Mouse (Mus musculus) liver, adult 2 months (tissue): ENCODE measurements around the gene Btbd18. TPM values are rescaled to one million over a fixed set of nuclear protein-coding genes. Genes with fewer than 3 reads are reported as not detected.
"Not testable (repeated sequence)": the region's sequence is repeated elsewhere in the genome, so short reads cannot be mapped to it uniquely, and the experiment has no call there.

Experiments
- DNase-seq: peaks from one replicate; pipeline ENCODE4 v3.0.0-alpha.2; 2011; ENCODE audit warnings: low read depth, low spot score; ENCODE audit errors: extremely low read depth
- H3K27ac ChIP-seq: fragments of 200-500 bp; replicated peaks from 2 replicates; pipeline ENCODE4 v1.5.1; 2012; ENCODE audit warnings: low read depth, mild to moderate bottlenecking, control low read depth, inconsistent platforms, low read length; ENCODE audit not compliant: insufficient read depth
- H3K27me3 ChIP-seq: fragments of 200-500 bp; 2 replicates; pipeline ENCODE4 v1.6.1; 2012; ENCODE audit warnings: mild to moderate bottlenecking, moderate library complexity, low read length, inconsistent platforms; ENCODE audit not compliant: control insufficient read depth, insufficient read depth
- H3K36me3 ChIP-seq: fragments of 200-500 bp; 2 replicates; pipeline ENCODE4 v1.6.1; 2012; ENCODE audit warnings: low read length, inconsistent platforms; ENCODE audit not compliant: control insufficient read depth, insufficient read depth
- H3K4me1 ChIP-seq: fragments of 200-500 bp; 2 replicates; pipeline ENCODE4 v1.6.1; 2011; ENCODE audit warnings: low read length; ENCODE audit not compliant: control insufficient read depth, insufficient read depth
- H3K4me3 ChIP-seq: fragments of 200-500 bp; 2 replicates; pipeline ENCODE4 v1.5.1; 2011; ENCODE audit warnings: low read depth, mild to moderate bottlenecking, control low read depth, low read length, moderate library complexity; ENCODE audit not compliant: insufficient read depth
- H3K79me2 ChIP-seq: fragments of 200-500 bp; 2 replicates; pipeline ENCODE4 v1.6.1; 2012; ENCODE audit warnings: inconsistent platforms, mild to moderate bottlenecking, low read length, moderate library complexity; ENCODE audit not compliant: control insufficient read depth, insufficient read depth
- H3K9ac ChIP-seq: fragments of 200-500 bp; 2 replicates; pipeline ENCODE4 v1.6.1; 2012; ENCODE audit warnings: low read depth, mild to moderate bottlenecking, control low read depth, inconsistent platforms, low read length
- CTCF ChIP-seq: fragments of 200-500 bp; IDR thresholded peaks from 2 replicates; pipeline ENCODE4 v1.5.1; 2011; ENCODE audit warnings: low read depth, low read length, control low read depth
- POLR2A ChIP-seq: fragments of 200-500 bp; IDR thresholded peaks from 2 replicates; pipeline ENCODE4 v1.6.1; 2011; ENCODE audit warnings: low read length, control low read depth; ENCODE audit not compliant: insufficient read depth; ENCODE audit errors: extremely low read depth
- WGBS: fragments of 180-500 bp; shearing (Covaris S2); methylation state at CpG from one replicate; pipeline ENCODE4 v1.1.7; 2018; 5-methylcytosine and 5-hydroxymethylcytosine counted together
- polyA plus RNA-seq: library from polyadenylated mRNA; depleted of rRNA; stranded (reverse); fragments of >200 nt; gene quantifications from 2 replicates; pipeline ENCODE4 v1.2.3, GENCODE M21; 2012
- total RNA-seq: library from RNA; depleted of rRNA; stranded (reverse); fragments of >200 nt; gene quantifications from 2 replicates; pipeline ENCODE4 v1.2.3, GENCODE M21; 2014

Gene Btbd18
- total and polyA plus RNA-seq, 2 experiments = not detected

DNA sequence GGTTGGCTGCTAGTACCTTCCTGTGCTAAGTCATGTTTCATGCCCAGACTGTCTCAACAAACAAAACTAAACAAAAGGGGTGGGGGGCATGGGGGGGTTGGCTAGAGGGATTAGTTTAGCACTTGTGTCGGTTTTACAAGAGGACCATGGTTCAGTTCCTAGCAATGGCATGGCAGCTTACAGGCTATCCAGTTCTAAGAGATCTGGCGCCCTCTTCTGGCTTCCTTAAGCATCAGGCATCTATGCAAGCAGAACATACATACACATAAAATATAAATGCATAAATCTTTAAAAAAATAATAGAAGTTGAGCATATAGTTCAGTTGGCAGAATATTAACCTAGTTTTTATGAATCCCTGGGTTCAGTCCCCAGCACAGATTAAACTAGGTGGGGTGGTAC, 4.0 kb downstream of the Btbd18 start:
- peak; percentile 67 for DNase-seq
- Histone ChIP-seq H3K27me3 (no peaks in the 10 kb centered on the region), H3K9ac (no peak overlapping the region), H3K36me3 (no peaks in the 10 kb centered on the region), H3K79me2 (peaks cover 3% of the 10 kb centered on the region; the same call in 1 of the 2 replicates), H3K4me1 (peaks cover 5% of the 10 kb centered on the region; the same call in 1 of the 2 replicates), H3K4me3 (no peak overlapping the region), H3K27ac (no peak overlapping the region)
- TF ChIP-seq POLR2A = no peak
- peak; percentile 47 for TF ChIP-seq CTCF
- 38% methylated on average over 2 of the region's 2 CpGs for WGBS

DNA sequence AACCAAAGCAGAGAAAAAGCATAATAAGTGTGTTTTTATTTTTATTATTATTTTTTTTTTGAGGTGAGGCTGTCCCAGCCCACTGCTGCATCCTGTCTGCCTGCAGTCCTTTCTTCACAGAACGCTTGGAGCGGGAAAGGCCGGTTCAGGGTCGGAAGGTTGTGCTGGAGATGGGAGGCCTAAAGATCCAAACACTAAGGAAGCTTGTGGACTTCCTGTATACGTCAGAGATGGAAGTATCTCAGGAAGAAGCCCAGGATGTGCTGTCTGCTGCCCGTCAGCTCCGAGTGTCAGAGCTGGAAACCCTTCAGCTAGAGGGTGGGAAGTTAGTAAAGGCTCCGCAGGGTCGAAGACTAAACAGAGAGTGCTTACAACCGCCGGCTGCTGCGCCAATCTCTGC, 7.2 kb downstream of the Btbd18 start:
- Histone ChIP-seq H3K4me1 (peaks cover 7% of the 10 kb centered on the region; the same call in 1 of the 2 replicates), H3K27ac (peak overlapping the region; percentile 46)

DNA sequence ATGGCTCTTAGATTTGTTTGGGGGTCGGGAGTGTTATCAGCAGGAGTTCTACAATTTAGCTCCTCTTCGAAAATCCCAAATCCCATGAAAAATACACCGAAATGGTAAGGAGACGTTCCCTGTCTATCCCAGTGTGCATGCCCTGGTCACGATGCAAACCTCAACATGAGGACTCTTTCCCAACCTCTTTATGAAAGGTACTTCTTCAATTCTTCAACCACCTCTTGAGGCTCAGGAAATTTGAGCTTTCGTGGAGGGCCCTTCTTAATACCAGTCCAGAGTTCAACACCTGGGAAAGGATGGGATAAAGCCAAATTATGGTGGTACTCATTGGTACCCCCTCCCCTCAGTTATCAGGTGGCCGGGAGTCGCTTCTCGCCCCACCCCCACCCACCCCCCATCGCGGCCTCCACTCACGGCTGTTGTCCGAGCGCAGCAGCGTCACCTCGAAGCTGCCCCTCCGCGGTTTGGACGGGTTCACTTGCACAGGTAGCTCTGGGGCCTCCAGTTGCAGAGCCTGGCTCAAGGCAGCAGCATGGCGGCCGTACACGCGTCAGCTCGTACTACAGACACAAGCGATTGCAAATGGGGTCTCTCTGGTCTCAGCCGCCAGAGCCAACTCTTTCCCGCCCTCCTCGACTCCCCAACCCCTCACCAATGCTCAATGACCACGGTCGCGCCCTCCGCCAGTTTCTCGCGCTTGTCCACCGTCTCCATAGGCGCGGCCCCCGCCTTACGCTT, 11.1 kb downstream of the Btbd18 start:
- TF ChIP-seq CTCF = no peak
- TF ChIP-seq POLR2A = no peak
- H3K36me3 ChIP-seq = peaks cover 19% of the 10 kb centered on the region
- no peaks in the 10 kb centered on the region for H3K27me3 ChIP-seq
- peak overlapping the region; percentile 85 for H3K9ac ChIP-seq
- 5% methylated on average over 39 of the region's 39 CpGs for WGBS
- H3K4me3 ChIP-seq = peak overlapping the region; percentile 97
- DNase-seq = no peak
- no peak overlapping the region for H3K27ac ChIP-seq
- no peaks in the 10 kb centered on the region for H3K79me2 ChIP-seq
- peaks cover 7% of the 10 kb centered on the region; the same call in 1 of the 2 replicates for H3K4me1 ChIP-seq

More for the DNA sequence above, 7.2 kb downstream of the Btbd18 start:
- no peak for TF ChIP-seq CTCF
- no peaks in the 10 kb centered on the region for H3K36me3 ChIP-seq
- no peak overlapping the region for H3K4me3 ChIP-seq
- DNase-seq = no peak
- H3K9ac ChIP-seq = no peak overlapping the region
- H3K27me3 ChIP-seq = no peaks in the 10 kb centered on the region
- no peaks in the 10 kb centered on the region for H3K79me2 ChIP-seq
- whole genome bisulfite sequencing = 73% methylated on average over 12 of the region's 12 CpGs

DNA sequence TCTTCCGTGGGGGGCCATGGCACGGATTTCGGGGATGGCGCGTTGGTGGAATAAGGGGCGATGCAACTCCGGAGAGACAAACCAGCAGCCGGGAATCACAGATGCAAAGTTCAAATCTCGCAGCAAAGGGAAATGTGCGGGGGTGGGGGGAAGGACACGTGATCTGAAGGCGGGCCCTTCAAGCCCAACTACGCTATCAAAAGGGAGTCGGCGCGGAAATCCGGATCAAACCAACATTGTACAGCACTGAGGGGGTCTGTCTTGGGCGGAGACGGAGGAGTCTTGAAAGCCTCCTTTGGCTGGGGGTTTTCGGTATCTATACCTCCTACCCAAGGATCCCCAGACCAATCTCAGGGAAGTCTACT, 11.7 kb downstream of the Btbd18 start, which contains the start of gene Selenoh:
Selenoh (minus strand) TSS at position 202 of the 365 bp plus-strand sequence.
- H3K79me2 ChIP-seq = no peaks in the 10 kb centered on the region
- H3K4me1 ChIP-seq = peaks cover 7% of the 10 kb centered on the region; the same call in 1 of the 2 replicates
- 1% methylated on average over 20 of the region's 20 CpGs for WGBS
- peaks cover 24% of the 10 kb centered on the region for H3K36me3 ChIP-seq
- no peaks in the 10 kb centered on the region for H3K27me3 ChIP-seq
- peak within 1 kb of the TSS; percentile 85 for H3K9ac ChIP-seq
- DNase-seq = peak; percentile 55
- H3K27ac ChIP-seq = peak within 1 kb of the TSS; percentile 13; the same call in 1 of the 2 replicates
- H3K4me3 ChIP-seq = peak within 1 kb of the TSS; percentile 97
- TF ChIP-seq CTCF = no peak
- no peak for TF ChIP-seq POLR2A

DNA sequence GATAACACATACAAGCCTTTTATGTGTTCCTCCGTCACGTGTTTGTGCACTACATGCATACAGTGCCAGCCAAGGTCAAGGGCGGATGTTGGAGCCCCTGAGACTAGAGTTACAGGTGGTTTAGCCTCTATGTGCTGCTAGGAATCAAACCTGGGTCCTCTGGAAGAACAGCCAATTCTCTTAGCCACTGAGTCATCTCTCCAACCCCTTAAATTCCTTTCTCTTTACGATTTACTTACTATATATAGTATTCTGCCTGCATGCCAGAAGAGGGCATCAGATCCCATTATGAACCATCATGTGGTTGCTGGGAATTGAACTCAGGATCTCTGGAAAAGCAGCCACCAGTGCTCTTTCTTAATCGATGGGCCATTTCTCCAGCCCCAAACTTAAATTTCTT, 12.7 kb downstream of the Btbd18 start:
- 76% methylated on average over 4 of the region's 5 CpGs for WGBS

DNA sequence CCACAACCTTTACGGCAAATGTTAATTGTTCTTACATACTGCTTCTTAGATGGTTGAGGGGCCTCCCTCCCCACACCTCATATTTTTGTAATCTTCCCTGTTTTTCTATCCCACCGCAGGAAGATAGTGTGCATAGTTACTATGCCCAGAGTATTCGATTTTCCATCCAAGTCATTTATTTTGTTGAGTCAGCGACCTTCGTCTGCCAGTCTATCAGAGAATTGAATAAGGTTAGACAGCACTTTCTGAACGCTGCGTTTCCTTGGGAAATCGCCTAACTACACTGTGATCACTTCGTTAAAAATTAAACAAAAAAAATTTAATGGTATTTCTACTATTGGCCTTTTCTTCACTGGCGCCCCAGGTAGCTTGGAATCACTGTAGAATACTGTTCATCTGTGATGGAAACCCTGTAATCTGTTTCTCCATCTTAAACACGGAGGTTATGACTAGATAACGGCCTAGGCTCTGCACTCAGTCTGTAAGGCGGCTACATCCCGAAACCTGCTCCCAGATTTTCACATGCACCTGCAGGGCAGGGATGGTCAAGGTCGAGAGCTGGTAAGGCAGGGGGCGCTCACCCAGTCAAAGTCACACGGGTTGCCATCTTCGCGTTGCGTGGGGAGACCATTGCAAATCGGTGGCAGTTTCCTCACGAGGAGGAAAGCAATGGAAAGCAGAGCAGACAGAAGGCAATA, 18.5 kb downstream of the Btbd18 start:
- peaks cover 1% of the 10 kb centered on the region; the same call in 1 of the 2 replicates for H3K4me1 ChIP-seq
- peak; percentile 42; the same call in 1 of the 2 replicates for TF ChIP-seq CTCF
- no peak for TF ChIP-seq POLR2A
- WGBS = 4% methylated on average over 22 of the region's 22 CpGs

More for the DNA sequence above, 12.7 kb downstream of the Btbd18 start:
- not testable (repeated sequence) for H3K4me1 ChIP-seq, H3K9ac ChIP-seq, DNase-seq, H3K27ac ChIP-seq, H3K79me2 ChIP-seq, H3K4me3 ChIP-seq, H3K27me3 ChIP-seq
- peaks cover 26% of the 10 kb centered on the region for H3K36me3 ChIP-seq

More for the DNA sequence above, 18.5 kb downstream of the Btbd18 start:
- H3K9ac ChIP-seq = peak overlapping the region; percentile 76
- peaks cover 27% of the 10 kb centered on the region for H3K36me3 ChIP-seq
- peaks cover 6% of the 10 kb centered on the region; the same call in 1 of the 2 replicates for H3K79me2 ChIP-seq
- peak overlapping the region; percentile 52 for H3K27ac ChIP-seq
- peak overlapping the region; percentile 87 for H3K4me3 ChIP-seq
- DNase-seq = peak; percentile 52
- no peaks in the 10 kb centered on the region for H3K27me3 ChIP-seq
